20 mouse cellular contexts compared by ENCODE assay signal in genomic region chr5:21109030-21109429, GRCm38 (mm10). TPM values are rescaled to one million over a fixed set of nuclear protein-coding genes. Genes with fewer than 3 reads are reported as not detected.
DNase-seq lines count a peak whose midpoint lies in the region; ATAC-seq and TF ChIP-seq lines count a peak whose summit lies in the region.
"Had no signal": no experiment of that assay in that cellular context is flagged by ENCODE, and none has a peak within 500 bp of the region (broad histone marks: within the 10 kb centered on the region; RNA-seq: fewer than 3 reads in every experiment).

No protein-coding gene starts in this region.

- no peaks in the 10 kb centered on the region for H3K9me3 ChIP-seq in MEL (replicated peaks; ENCODE audit: insufficient read depth, low read length)
- H3K9me3 ChIP-seq: G1E had no signal

- no peaks in the 10 kb centered on the region for H3K79me2 ChIP-seq in MEL (ENCODE audit: control insufficient read depth, insufficient read depth, low read length, poor library complexity)

- peaks cover 0 to 6% of the 10 kb centered on the region in 2 experiments; a peak in 1 of 4 replicates for H3K4me1 ChIP-seq in MEL (ENCODE audit: control insufficient read depth in 1 of 2, insufficient read depth in 2 of 2, low read length in 2 of 2)

- TF ChIP-seq POLR2A in MEL (IDR thresholded peaks at IDR 0.05; ENCODE audit: control insufficient read depth in 1 of 2, insufficient read depth in 1 of 2, low read depth in 1 of 2, low read length in 2 of 2, poor library complexity in 1 of 2): no peak

- H3K36me3 ChIP-seq in MEL (ENCODE audit: control insufficient read depth in 1 of 2, insufficient read depth in 2 of 2, low read length in 2 of 2): peaks cover 0 to 4% of the 10 kb centered on the region in 2 experiments; a peak in 1 of 4 replicates
- H3K36me3 ChIP-seq: G1E had no signal

- intact Hi-C loops in left cerebral cortex, postnatal 14 days (cut with DNase I): no loop called here

- no peak for TF ChIP-seq RAD21 in MEL (IDR thresholded peaks at IDR 0.05; ENCODE audit: low read depth, low read length)

- H3K27ac ChIP-seq in MEL (ENCODE audit: control insufficient read depth, low read depth, low read length): no peak overlapping the region

- ATAC-seq in megakaryocyte-erythroid progenitor cell, adult 5-6 weeks (replicated peaks; ENCODE audit: low FRiP score, low TSS enrichment, poor library complexity, severe bottlenecking): peak; percentile 41
- ATAC-seq: activated CD4-positive, CD25-positive, alpha-beta regulatory T cell, adult 4 months; CD4-positive, CD25-positive, alpha-beta regulatory T cell, adult 4 months; Patski had no signal

- no peak for TF ChIP-seq CTCF in MEL (IDR thresholded peaks at IDR 0.05 in 2 of 3, conservative IDR thresholded peaks at IDR 0.05 in 1 of 3; ENCODE audit: control insufficient read depth in 1 of 3, insufficient read depth in 1 of 3, low read depth in 2 of 3, low read length in 3 of 3, poor library complexity in 1 of 3, severe bottlenecking in 1 of 3)

- no peaks in the 10 kb centered on the region; a peak in 1 of 4 replicates for H3K27me3 ChIP-seq in MEL (ENCODE audit: control insufficient read depth in 1 of 2, insufficient read depth in 2 of 2, low read length in 2 of 2)
- H3K27me3 ChIP-seq: CH12.LX, Patski had no signal

- no peak overlapping the region for H3K4me3 ChIP-seq in MEL (ENCODE audit: control insufficient read depth in 1 of 2, insufficient read depth in 1 of 2, low read depth in 2 of 2, low read length in 2 of 2)

- TF ChIP-seq EP300 in MEL (IDR thresholded peaks at IDR 0.05; ENCODE audit: low read depth in 1 of 2, low read length in 2 of 2): peak; percentile 55 to 67; a peak in 3 of 4 replicates

- no peak overlapping the region for H3K9ac ChIP-seq in MEL (ENCODE audit: control insufficient read depth, low read depth, low read length, poor library complexity, severe bottlenecking)

- DNase-seq in MEL (ENCODE audit: low read depth, low spot score): peak; percentile 38
- DNase-seq in left cerebral cortex, postnatal 14 days (ENCODE audit: low spot score in 2 of 2): no peak
- DNase-seq in layer of hippocampus, postnatal 10 days (ENCODE audit: low spot score in 2 of 2): no peak
- DNase-seq: adrenal gland, adult 2 months; adrenal gland, adult 8-10 months; adrenal gland, postnatal 10 days; adrenal gland, postnatal 14 days; adrenal gland, postnatal 25 days; adrenal gland, postnatal 36 days; B cell, adult 2 months; cerebellum, adult 11 months; cerebellum, adult 11-12 months; cerebellum, adult 18-20 months; cerebellum, adult 2 months had no signal

TF ChIP-seq in MEL, 35 proteins besides CTCF, POLR2A, EP300 and RAD21:
- TF ChIP-seq CHD2 (IDR thresholded peaks at IDR 0.05; ENCODE audit: low read length): no peak
- 0 out of 2 replicates have a peak, but pooled peaks have one; percentile 19 for TF ChIP-seq RCOR1 (IDR thresholded peaks at IDR 0.05; ENCODE audit: low read depth, low read length)
- no peak for TF ChIP-seq ZKSCAN1 (IDR thresholded peaks at IDR 0.05; ENCODE audit: low read depth, low read length)
- no peak for TF ChIP-seq TBP (IDR thresholded peaks at IDR 0.05; ENCODE audit: low read depth, low read length)
- peak; percentile 85 for TF ChIP-seq GATA1 (IDR thresholded peaks at IDR 0.05; ENCODE audit: low read depth, low read length)
- TF ChIP-seq TAL1 (IDR thresholded peaks at IDR 0.05; ENCODE audit: low read length): no peak
- TF ChIP-seq TCF12 (IDR thresholded peaks at IDR 0.05; ENCODE audit: low read depth, low read length): peak; percentile 74
- no peak for TF ChIP-seq MYC (IDR thresholded peaks at IDR 0.05; ENCODE audit: low read depth, low read length)
- TF ChIP-seq ETS1 (IDR thresholded peaks at IDR 0.05; ENCODE audit: low read depth, low read length): peak; percentile 60
- TF ChIP-seq MAFK (IDR thresholded peaks at IDR 0.05; ENCODE audit: borderline replicate concordance, low read depth, low read length): no peak
- no peak for TF ChIP-seq POLR2AphosphoS5 (IDR thresholded peaks at IDR 0.05; ENCODE audit: borderline replicate concordance, low read depth, low read length)

RNA-seq across cellular contexts. Expression of gene Ptpn12, which starts 53.3 kb away (rescaled TPM):
- 14.8 and 23.2 TPM in 2 replicates for total RNA-seq in MEL (2012; rRNA removed)
- 100 to 1,000 TPM in 1 of 2 experiments, 10 to 100 TPM in 1; 58.2 to 177 TPM for polyA plus RNA-seq in MEL (2012; ENCODE audit: insufficient read depth in 1 of 2, insufficient read length in 2 of 2, low read depth in 1 of 2, low replicate concordance in 2 of 2, missing spikeins in 1 of 2)
- total RNA-seq in megakaryocyte-erythroid progenitor cell, adult 5-6 weeks (2014; fragmentation: Nextera tagmentation): 61.3 and 82.5 TPM in 2 replicates
- total RNA-seq in megakaryocyte-erythroid progenitor cell, adult 5-6 weeks (2017): 35.8 and 52.0 TPM in 2 replicates
- total RNA-seq in left cerebral cortex, postnatal 14 days (2021): 10 to 100 TPM; 33.5 to 35.2 TPM
- total RNA-seq in layer of hippocampus, postnatal 10 days (2021): 10 to 100 TPM; 46.1 to 49.7 TPM
